Mouse (Mus musculus): ENCODE measurements around the gene Sptan1. TPM values are rescaled to one million over a fixed set of nuclear protein-coding genes. Genes with fewer than 3 reads are reported as not detected.

The Sptan1 gene
- polyA plus RNA-seq, 1 experiment from 2014 or later, result 312 TPM

DNA sequence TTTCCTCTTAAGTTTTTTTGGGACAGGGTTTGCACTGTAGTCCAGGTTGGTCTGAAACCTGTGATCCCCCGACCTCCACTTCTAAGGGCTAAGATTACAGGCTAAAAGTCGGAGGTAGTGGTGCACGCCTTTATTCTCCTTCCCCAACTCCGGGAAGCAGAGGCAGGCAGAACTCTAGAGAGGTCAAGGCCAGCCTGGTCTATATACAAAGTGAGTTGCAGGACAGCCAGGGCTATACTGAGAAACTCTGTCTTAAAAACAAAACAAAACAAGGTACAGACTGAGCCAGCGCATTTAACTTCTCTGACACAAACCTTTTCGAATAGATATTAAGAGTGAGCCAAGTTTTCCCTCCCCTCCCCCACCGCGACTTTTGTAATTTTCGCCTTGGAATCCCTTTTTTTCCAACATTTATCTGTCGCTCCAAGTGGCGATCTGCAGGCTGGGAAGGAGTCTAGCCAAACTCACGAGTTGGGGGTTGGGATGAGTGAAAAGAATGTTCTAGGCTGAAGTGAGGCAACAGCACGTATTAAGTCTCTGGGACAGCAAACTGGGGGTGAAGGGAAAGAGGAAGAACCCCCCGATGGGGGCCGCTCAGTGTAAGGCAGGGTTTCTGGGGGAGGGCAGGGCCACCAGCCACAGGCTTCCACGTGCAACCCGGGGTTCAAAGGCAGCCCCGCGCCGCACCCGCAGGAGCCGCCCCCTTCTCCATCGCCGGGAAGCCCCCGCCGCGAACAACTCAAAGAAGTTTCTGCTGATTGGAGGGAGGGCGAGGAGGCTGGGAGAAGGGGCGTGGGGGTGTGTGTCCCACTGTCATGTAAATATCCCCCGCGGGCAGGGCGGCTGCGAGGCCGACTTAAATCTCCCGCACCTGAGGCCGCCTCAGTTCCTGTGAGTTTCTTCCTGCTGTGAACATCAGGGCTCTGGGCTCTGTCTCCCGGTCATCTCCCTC lies 96.1 kb downstream of the Sptan1 start:
- ATAC-seq (ENCODE audit: low FRiP score, low TSS enrichment), result no peak
- Histone ChIP-seq H3K27ac (replicated peaks; ENCODE audit: low read depth, low read length) (peak overlapping the region; percentile 73), H3K4me3 (replicated peaks; ENCODE audit: low read depth, low read length) (peak overlapping the region; percentile 47), H3K27me3 (ENCODE audit: control insufficient read depth, insufficient read depth, low read length) (no peaks in the 10 kb centered on the region), H3K9me3 (ENCODE audit: control insufficient read depth, low read length) (no peaks in the 10 kb centered on the region), H3K4me2 (ENCODE audit: low read length) (peak overlapping the region; percentile 90), H3K9ac (replicated peaks; ENCODE audit: low read length) (peak overlapping the region; percentile 55; the same call in 1 of the 2 replicates), H3K4me1 (ENCODE audit: control insufficient read depth, insufficient read depth, low read length) (peaks cover 23% of the 10 kb centered on the region), H3K36me3 (ENCODE audit: control insufficient read depth, insufficient read depth, low read length) (no peaks in the 10 kb centered on the region)
- 9% methylated on average over 37 of the region's 37 CpGs for WGBS
- peak; percentile 73 for DNase-seq

DNA sequence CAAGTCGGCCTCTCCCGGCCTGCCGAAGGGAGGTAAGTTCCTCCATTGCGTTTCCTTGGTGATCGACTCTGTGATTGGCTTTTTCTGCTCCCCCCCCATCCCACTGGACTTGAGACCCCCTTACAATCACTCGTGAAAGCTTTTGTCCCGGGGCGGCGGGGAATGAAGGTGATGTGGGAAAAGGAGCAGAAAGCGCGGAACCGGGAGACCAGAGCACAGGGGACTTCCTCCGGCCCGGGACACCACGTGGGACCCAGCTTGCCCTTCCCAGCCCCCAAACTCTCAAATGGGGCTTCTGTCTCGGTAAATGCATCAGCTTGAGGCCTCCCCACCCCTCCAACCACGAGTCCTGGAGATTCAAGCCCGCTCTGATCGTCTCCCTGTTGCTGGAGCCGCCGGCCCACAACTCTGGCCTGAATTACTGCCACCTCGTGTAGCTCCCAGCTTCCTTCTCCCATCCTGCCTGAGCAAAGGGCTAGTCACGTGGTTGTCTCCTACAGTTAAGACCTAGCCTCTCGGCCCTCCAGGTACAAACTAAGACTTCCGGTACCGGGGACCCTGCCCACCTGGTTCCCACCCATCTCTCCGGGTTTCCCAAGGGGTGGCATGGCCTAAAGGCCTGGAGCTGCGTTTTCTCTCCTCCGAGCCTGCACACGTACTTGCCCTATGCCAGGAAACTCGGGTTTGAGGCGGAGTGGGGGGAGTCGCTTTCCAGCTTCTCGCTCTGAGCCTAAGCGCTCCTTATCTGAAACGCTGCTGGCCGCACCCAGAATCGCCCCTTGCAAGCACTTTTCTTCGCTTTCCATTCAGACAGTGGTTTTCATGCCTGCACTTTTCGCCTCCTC lies 97.1 kb downstream of the Sptan1 start:
- H3K4me1 ChIP-seq (ENCODE audit: control insufficient read depth, insufficient read depth, low read length), result peaks cover 23% of the 10 kb centered on the region
- peak overlapping the region; percentile 90 for H3K4me2 ChIP-seq (ENCODE audit: low read length)
- under 1% methylated on average over 40 of the region's 40 CpGs for WGBS
- ATAC-seq (ENCODE audit: low FRiP score, low TSS enrichment) (no peak), DNase-seq (peak; percentile 76)
- H3K36me3 ChIP-seq (ENCODE audit: control insufficient read depth, insufficient read depth, low read length), result no peaks in the 10 kb centered on the region
- H3K4me3 ChIP-seq (replicated peaks; ENCODE audit: low read depth, low read length), result peak overlapping the region; percentile 47
- H3K9me3 ChIP-seq (ENCODE audit: control insufficient read depth, low read length), result no peaks in the 10 kb centered on the region
- H3K27me3 ChIP-seq (ENCODE audit: control insufficient read depth, insufficient read depth, low read length), result no peaks in the 10 kb centered on the region
- peak overlapping the region; percentile 55 for H3K9ac ChIP-seq (replicated peaks; ENCODE audit: low read length)
- H3K27ac ChIP-seq (replicated peaks; ENCODE audit: low read depth, low read length), result peak overlapping the region; percentile 73

DNA sequence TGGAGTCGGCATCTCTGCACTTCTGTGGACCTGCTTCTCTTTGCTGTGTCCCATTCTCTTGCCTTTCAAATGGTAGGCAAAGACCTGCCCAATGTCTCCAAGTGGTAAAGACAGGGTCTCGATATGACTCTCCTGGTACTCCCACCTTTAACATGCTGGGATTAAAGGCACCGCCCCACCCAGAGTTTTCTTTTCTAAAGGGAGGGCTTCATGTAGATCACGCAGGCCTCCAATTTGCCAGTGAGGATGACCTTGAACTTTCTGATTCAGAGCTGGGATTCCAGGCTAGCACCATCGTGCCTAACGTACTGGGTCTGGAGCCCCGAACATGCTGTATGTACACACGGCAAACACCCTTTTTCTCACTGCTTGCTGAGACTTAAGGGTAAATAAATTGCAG lies 97.9 kb downstream of the Sptan1 start:
- WGBS, result 5% methylated on average over 8 of the region's 8 CpGs
- H3K4me2 ChIP-seq (ENCODE audit: low read length), result peak overlapping the region; percentile 90
- H3K9me3 ChIP-seq (ENCODE audit: control insufficient read depth, low read length), result no peaks in the 10 kb centered on the region
- peak overlapping the region; percentile 55 for H3K9ac ChIP-seq (replicated peaks; ENCODE audit: low read length)
- no peak for DNase-seq
- peak overlapping the region; percentile 73 for H3K27ac ChIP-seq (replicated peaks; ENCODE audit: low read depth, low read length)
- no peaks in the 10 kb centered on the region for H3K27me3 ChIP-seq (ENCODE audit: control insufficient read depth, insufficient read depth, low read length)
- peaks cover 4% of the 10 kb centered on the region for H3K36me3 ChIP-seq (ENCODE audit: control insufficient read depth, insufficient read depth, low read length)
- no peak for ATAC-seq (ENCODE audit: low FRiP score, low TSS enrichment)
- H3K4me3 ChIP-seq (replicated peaks; ENCODE audit: low read depth, low read length), result peak overlapping the region; percentile 47
- peaks cover 29% of the 10 kb centered on the region for H3K4me1 ChIP-seq (ENCODE audit: control insufficient read depth, insufficient read depth, low read length)

DNA sequence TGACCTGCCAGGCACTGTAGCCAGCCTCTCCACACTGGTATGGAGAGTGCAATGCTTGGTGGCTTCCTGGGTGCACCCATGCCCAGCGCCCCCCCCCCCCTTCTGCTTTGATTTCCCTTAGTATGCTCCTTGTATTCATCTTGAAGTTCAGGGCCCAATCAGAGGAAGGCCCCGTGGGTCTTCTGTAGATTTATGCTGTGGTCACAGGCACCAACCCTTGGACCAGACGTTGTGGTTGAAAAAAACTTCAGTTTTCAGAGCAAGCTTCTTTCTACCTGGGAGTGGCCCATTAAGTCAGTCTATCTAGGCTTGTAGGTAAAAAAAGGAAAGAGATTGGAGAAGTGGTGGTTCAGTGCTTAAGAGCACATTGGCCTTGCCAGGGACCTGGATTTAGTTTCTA lies 98.4 kb downstream of the Sptan1 start:
- Histone ChIP-seq H3K9ac (replicated peaks; ENCODE audit: low read length) (peak overlapping the region; percentile 55; the same call in 1 of the 2 replicates), H3K27ac (replicated peaks; ENCODE audit: low read depth, low read length) (no peak overlapping the region), H3K27me3 (ENCODE audit: control insufficient read depth, insufficient read depth, low read length) (no peaks in the 10 kb centered on the region), H3K36me3 (ENCODE audit: control insufficient read depth, insufficient read depth, low read length) (peaks cover 9% of the 10 kb centered on the region), H3K9me3 (ENCODE audit: control insufficient read depth, low read length) (no peaks in the 10 kb centered on the region), H3K4me2 (ENCODE audit: low read length) (peak overlapping the region; percentile 90), H3K4me3 (replicated peaks; ENCODE audit: low read depth, low read length) (no peak overlapping the region), H3K4me1 (ENCODE audit: control insufficient read depth, insufficient read depth, low read length) (peaks cover 32% of the 10 kb centered on the region)
- no peak for ATAC-seq (ENCODE audit: low FRiP score, low TSS enrichment)
- WGBS, result 7% methylated on average over 3 of the region's 3 CpGs
- DNase-seq, result no peak

- peaks cover 14% of the 10 kb centered on the region for H3K36me3 ChIP-seq (ENCODE audit: control insufficient read depth, insufficient read depth, low read length)
- no peak overlapping the region for H3K4me3 ChIP-seq (replicated peaks; ENCODE audit: low read depth, low read length)
- H3K9me3 ChIP-seq (ENCODE audit: control insufficient read depth, low read length), result no peaks in the 10 kb centered on the region
- H3K9ac ChIP-seq (replicated peaks; ENCODE audit: low read length), result no peak overlapping the region
- DNase-seq (no peak), ATAC-seq (ENCODE audit: low FRiP score, low TSS enrichment) (no peak)
- H3K27me3 ChIP-seq (ENCODE audit: control insufficient read depth, insufficient read depth, low read length), result no peaks in the 10 kb centered on the region
- H3K4me1 ChIP-seq (ENCODE audit: control insufficient read depth, insufficient read depth, low read length), result peaks cover 32% of the 10 kb centered on the region
- 41% methylated on average over 3 of the region's 3 CpGs for WGBS
- H3K27ac ChIP-seq (replicated peaks; ENCODE audit: low read depth, low read length), result no peak overlapping the region
- H3K4me2 ChIP-seq (ENCODE audit: low read length), result peak overlapping the region; percentile 90; the same call in 1 of the 2 replicates
Measured at GRCm38 (mm10) chr2:30064298-30064697, 98.9 kb downstream of the Sptan1 start.

- DNase-seq (peak; percentile 98), ATAC-seq (ENCODE audit: low FRiP score, low TSS enrichment) (peak; percentile 93)
- peaks cover 32% of the 10 kb centered on the region for H3K4me1 ChIP-seq (ENCODE audit: control insufficient read depth, insufficient read depth, low read length)
- under 1% methylated on average over 81 of the region's 101 CpGs for WGBS
- H3K4me3 ChIP-seq (replicated peaks; ENCODE audit: low read depth, low read length), result peak overlapping the region; percentile 99
- H3K27me3 ChIP-seq (ENCODE audit: control insufficient read depth, insufficient read depth, low read length), result no peaks in the 10 kb centered on the region
- H3K9me3 ChIP-seq (ENCODE audit: control insufficient read depth, low read length), result no peaks in the 10 kb centered on the region
- H3K27ac ChIP-seq (replicated peaks; ENCODE audit: low read depth, low read length), result peak overlapping the region; percentile 99
- H3K9ac ChIP-seq (replicated peaks; ENCODE audit: low read length), result peak overlapping the region; percentile 98
- peak overlapping the region; percentile 72 for H3K4me2 ChIP-seq (ENCODE audit: low read length)
- peaks cover 29% of the 10 kb centered on the region for H3K36me3 ChIP-seq (ENCODE audit: control insufficient read depth, insufficient read depth, low read length)
Measured at GRCm38 (mm10) chr2:30066046-30066901, 100.9 kb downstream of the Sptan1 start.

GRCm38 (mm10) chr2:30067031-30067888 lies 101.9 kb downstream of the Sptan1 start:
- ATAC-seq (ENCODE audit: low FRiP score, low TSS enrichment), result peak; percentile 35
- 1% methylated on average over 68 of the region's 69 CpGs for WGBS

More at GRCm38 (mm10) chr2:30067031-30067888, 101.9 kb downstream of the Sptan1 start:
- no peaks in the 10 kb centered on the region for H3K9me3 ChIP-seq (ENCODE audit: control insufficient read depth, low read length)
- H3K9ac ChIP-seq (replicated peaks; ENCODE audit: low read length), result peak overlapping the region; percentile 98
- peak overlapping the region; percentile 99 for H3K4me3 ChIP-seq (replicated peaks; ENCODE audit: low read depth, low read length)
- H3K27ac ChIP-seq (replicated peaks; ENCODE audit: low read depth, low read length), result peak overlapping the region; percentile 99
- H3K4me1 ChIP-seq (ENCODE audit: control insufficient read depth, insufficient read depth, low read length), result peaks cover 25% of the 10 kb centered on the region
- no peaks in the 10 kb centered on the region for H3K27me3 ChIP-seq (ENCODE audit: control insufficient read depth, insufficient read depth, low read length)
- H3K4me2 ChIP-seq (ENCODE audit: low read length), result peak overlapping the region; percentile 72
- peaks cover 33% of the 10 kb centered on the region for H3K36me3 ChIP-seq (ENCODE audit: control insufficient read depth, insufficient read depth, low read length)
- DNase-seq, result peak; percentile 82
